Mouse (Mus musculus): ENCODE results near the gene Tenm2.

GRCm38 (mm10) chr11:37226943-37227342, 8.8 kb downstream of the Tenm2 start:
- TF ChIP-seq CTCF (IDR thresholded peaks at IDR 0.05) (no peak), EP300 (IDR thresholded peaks at IDR 0.05) (no peak)

All from lung, postnatal 0 days (tissue).